ENCODE assay signal across 9 mouse cellular contexts in genomic region chr2:13372256-13372824, GRCm38 (mm10).
A peak's percentile ranks its signal among the peaks of the same experiment; 100 is the strongest.
DNase-seq lines count a peak whose midpoint lies in the region; ATAC-seq and TF ChIP-seq lines count a peak whose summit lies in the region.
"Had no signal": no experiment of that assay in that cellular context is flagged by ENCODE, and none has a peak within 500 bp of the region (broad histone marks: within the 10 kb centered on the region; RNA-seq: fewer than 3 reads in every experiment).

No protein-coding gene starts in this region.

- 0 out of 2 replicates have a peak overlapping the region, but pooled peaks have one; percentile 40 for H3K4me2 ChIP-seq in lung, embryonic 14.5 days

- H3K4me1 ChIP-seq in lung, embryonic 14.5 days (ENCODE audit: insufficient read depth) = 0 out of 2 replicates have a peak, but pooled peaks cover 6% of the 10 kb centered on the region
- no peaks in the 10 kb centered on the region; the same call in 1 of the 2 replicates for H3K4me1 ChIP-seq in small intestine, adult 2 months (ENCODE audit: control insufficient read depth, insufficient read depth, insufficient read length, low read length)

- peak; percentile 32 for DNase-seq in ovary, postnatal 36 days (ENCODE audit: low spot score)
- DNase-seq in ovary, postnatal 10 days (ENCODE audit: low spot score) = no peak
- peak; percentile 40 for DNase-seq in gastrocnemius, postnatal 10 days
- DNase-seq in hindlimb bud, embryonic 11.5 days (ENCODE audit: extremely low spot score, low read depth, low spot score) = peak; percentile 35
- DNase-seq in lung, embryonic 14.5 days = peak; percentile 77
- no peak for DNase-seq in left cerebral cortex, adult 11 months (ENCODE audit: low spot score)
- DNase-seq in cerebellum, postnatal 4 days (ENCODE audit: low spot score in 2 of 2) = no peak

- no peaks in the 10 kb centered on the region for H3K36me3 ChIP-seq in lung, embryonic 14.5 days (ENCODE audit: insufficient read depth)
- H3K36me3 ChIP-seq in small intestine, adult 2 months (ENCODE audit: control insufficient read depth, insufficient read depth, low read length) = no peaks in the 10 kb centered on the region

- H3K27me3 ChIP-seq in lung, embryonic 14.5 days (ENCODE audit: insufficient read depth, low read length) = no peaks in the 10 kb centered on the region
- no peaks in the 10 kb centered on the region for H3K27me3 ChIP-seq in small intestine, adult 2 months (ENCODE audit: control insufficient read depth, insufficient read depth, low read length)
- H3K27me3 ChIP-seq: CH12.LX had no signal

- peak; percentile 96 for ATAC-seq in lung, embryonic 14.5 days (ENCODE audit: insufficient read depth)

- no peak overlapping the region for H3K4me3 ChIP-seq in lung, embryonic 14.5 days (ENCODE audit: low read depth, low read length)
- no peak overlapping the region for H3K4me3 ChIP-seq in small intestine, adult 2 months (ENCODE audit: low read depth, low read length)

- 2% methylated on average over 5 of the region's 5 CpGs for WGBS in lung, embryonic 14.5 days
- 28% methylated on average over 5 of the region's 5 CpGs for WGBS in small intestine, adult 2 months

- no peaks in the 10 kb centered on the region for H3K9me3 ChIP-seq in lung, embryonic 14.5 days (ENCODE audit: low read depth, low read length)

- TF ChIP-seq CTCF in lung, embryonic 14.5 days (IDR thresholded peaks at IDR 0.05; ENCODE audit: low read depth) = no peak
- TF ChIP-seq CTCF in small intestine, adult 2 months (IDR thresholded peaks at IDR 0.05; ENCODE audit: extremely low read depth, insufficient read length, insufficient replicate concordance, low read depth, low read length) = no peak

- no peak overlapping the region; the same call in 1 of the 2 replicates for H3K9ac ChIP-seq in lung, embryonic 14.5 days

- no peak for TF ChIP-seq POLR2A in small intestine, adult 2 months (IDR thresholded peaks at IDR 0.05; ENCODE audit: low read depth, low read length)

- peak overlapping the region; percentile 91 for H3K27ac ChIP-seq in lung, embryonic 14.5 days (ENCODE audit: low read depth)
- H3K27ac ChIP-seq in small intestine, adult 2 months (ENCODE audit: insufficient read depth, low read depth, low read length) = peak overlapping the region; percentile 16; the same call in 1 of the 2 replicates

Comparison
In these comparisons a context has a peak if more than half of its experiments do, and no peak if none do; other contexts are left out.
1. DNase-seq: peak in ovary, postnatal 36 days (single experiment), gastrocnemius, postnatal 10 days (single experiment), hindlimb bud, embryonic 11.5 days (single experiment) and lung, embryonic 14.5 days (single experiment); none in ovary, postnatal 10 days (single experiment), left cerebral cortex, adult 11 months (single experiment) and cerebellum, postnatal 4 days (0 of 2).